Mouse (Mus musculus) neural tube, embryonic 12.5 days (tissue): ENCODE measurements around the gene Eif4g3. TPM values are rescaled to one million over a fixed set of nuclear protein-coding genes. Genes with fewer than 3 reads are reported as not detected.
A peak's percentile ranks its signal among the peaks of the same experiment; 100 is the strongest.
"Not testable (repeated sequence)": the region's sequence is repeated elsewhere in the genome, so short reads cannot be mapped to it uniquely, and the experiment has no call there.

ENCODE experiments used
- ATAC-seq: fragments of 200-750 bp; cut with Nextera tagmentation; 2 replicates; pipeline ENCODE4 v1.8.0; 2017; ENCODE audit warnings: low read depth, mild to moderate bottlenecking, moderate TSS enrichment, moderate library complexity; ENCODE audit not compliant: low FRiP score
- H3K27ac ChIP-seq: fragments of 300-500 bp; sonication (generic); 2 replicates; pipeline ENCODE4 v1.5.1; 2016
- H3K27me3 ChIP-seq: fragments of 300-500 bp; sonication (generic); replicated peaks from 2 replicates; pipeline ENCODE4 v1.6.1; 2016; ENCODE audit warnings: mild to moderate bottlenecking
- H3K36me3 ChIP-seq: fragments of 300-500 bp; sonication (generic); 2 replicates; pipeline ENCODE4 v1.6.1; 2016; ENCODE audit warnings: mild to moderate bottlenecking
- H3K4me1 ChIP-seq: fragments of 300-500 bp; sonication (generic); 2 replicates; pipeline ENCODE4 v1.6.1; 2016
- H3K4me2 ChIP-seq: fragments of 300-500 bp; sonication (generic); replicated peaks from 2 replicates; pipeline ENCODE4 v1.6.1; 2016; ENCODE audit warnings: mild to moderate bottlenecking
- H3K4me3 ChIP-seq: fragments of 300-500 bp; sonication (generic); 2 replicates; pipeline ENCODE4 v1.5.1; 2016
- H3K9ac ChIP-seq: fragments of 300-500 bp; sonication (generic); 2 replicates; pipeline ENCODE4 v1.6.1; 2016; ENCODE audit warnings: mild to moderate bottlenecking
- H3K9me3 ChIP-seq: fragments of 300-500 bp; sonication (generic); 2 replicates; pipeline ENCODE4 v1.6.1; 2016; ENCODE audit warnings: mild to moderate bottlenecking
- WGBS: fragments of 180-500 bp; shearing (Covaris S2); methylation state at CpG from one replicate; pipeline ENCODE4 v1.1.7; 2016; 5-methylcytosine and 5-hydroxymethylcytosine counted together
- polyA plus RNA-seq: library from polyadenylated mRNA; unstranded; fragments of >200 nt; fragmentation: Nextera tagmentation; extraction: Ambion mirVana; gene quantifications from 2 replicates; pipeline ENCODE4 v1.2.1, GENCODE M21; 2016

Eif4g3 gene
- polyA plus RNA-seq, 1 experiment from 2014 or later: 60.4 TPM

- Histone ChIP-seq H3K27ac (no peak overlapping the region), H3K9me3 (peaks cover 7% of the 10 kb centered on the region; the same call in 1 of the 2 replicates), H3K9ac (no peak overlapping the region), H3K4me1 (no peaks in the 10 kb centered on the region), H3K36me3 (peaks cover 27% of the 10 kb centered on the region), H3K4me3 (no peak overlapping the region), H3K4me2 (no peak overlapping the region), H3K27me3 (no peaks in the 10 kb centered on the region)
- peak; percentile 61; the same call in 1 of the 2 replicates for ATAC-seq
- 72% methylated on average over 9 of the region's 9 CpGs for WGBS
Observed at GRCm38 (mm10) chr4:137963881-137964584, 28.8 kb upstream of the Eif4g3 start.

DNA sequence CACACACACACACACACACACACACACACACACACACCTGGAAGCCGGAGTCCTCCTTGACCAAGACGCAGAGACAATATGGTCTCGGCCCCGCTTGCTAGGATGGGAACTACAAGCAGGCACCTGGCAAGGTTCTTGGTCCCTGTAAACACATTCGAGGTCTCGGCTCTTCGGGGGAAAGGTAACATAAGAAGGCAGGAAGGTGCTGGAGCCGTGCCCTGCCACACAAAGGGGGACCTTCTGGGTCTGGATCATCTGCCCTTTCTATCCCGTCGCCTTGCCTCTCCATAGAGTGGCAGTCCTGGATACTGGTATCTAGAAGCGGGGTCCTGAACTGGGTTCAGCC, 28.3 kb upstream of the Eif4g3 start:
- Histone ChIP-seq H3K4me1 (no peaks in the 10 kb centered on the region), H3K4me2 (no peak overlapping the region), H3K4me3 (no peak overlapping the region), H3K27me3 (no peaks in the 10 kb centered on the region), H3K27ac (no peak overlapping the region), H3K9me3 (peaks cover 3% of the 10 kb centered on the region; the same call in 1 of the 2 replicates), H3K36me3 (peaks cover 22% of the 10 kb centered on the region), H3K9ac (no peak overlapping the region)
- 95% methylated on average over 11 of the region's 11 CpGs for WGBS
- no peak for ATAC-seq

- H3K27ac ChIP-seq: no peak overlapping the region
- no peak overlapping the region for H3K4me3 ChIP-seq
- no peaks in the 10 kb centered on the region for H3K4me1 ChIP-seq
- no peaks in the 10 kb centered on the region for H3K36me3 ChIP-seq
- no peak overlapping the region for H3K4me2 ChIP-seq
- no peak for ATAC-seq
- no peaks in the 10 kb centered on the region for H3K9me3 ChIP-seq
- H3K27me3 ChIP-seq: no peaks in the 10 kb centered on the region
- 7% methylated on average over 9 of the region's 9 CpGs for WGBS
- no peak overlapping the region for H3K9ac ChIP-seq
Observed at GRCm38 (mm10) chr4:137968203-137968602, 24.6 kb upstream of the Eif4g3 start.

DNA sequence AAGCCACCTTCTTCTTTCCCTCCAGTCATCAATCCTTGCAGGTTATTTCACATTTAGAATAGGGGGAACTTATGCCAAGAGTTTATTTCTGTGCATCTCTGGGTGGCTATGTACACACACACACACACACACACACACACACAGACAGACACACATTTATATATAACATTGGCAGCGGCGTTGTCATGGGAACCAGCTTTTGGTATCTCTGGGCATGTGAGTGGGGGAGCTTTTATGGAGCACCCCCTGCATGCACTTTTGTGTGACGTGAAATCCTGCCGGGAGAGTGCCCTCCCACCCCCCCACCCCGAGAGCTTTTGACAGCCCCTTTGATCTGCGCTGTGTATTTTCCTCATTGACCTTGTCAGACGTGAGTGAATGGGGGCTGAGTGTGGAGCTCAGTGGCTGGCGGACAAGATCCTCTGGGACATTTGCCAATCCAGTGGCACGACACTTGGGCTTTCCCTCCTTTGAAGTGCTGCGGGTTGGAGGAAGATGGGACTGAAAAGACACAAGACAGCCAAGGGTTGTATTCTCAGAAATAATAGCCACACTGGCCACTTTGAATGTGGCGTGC, 22.1 kb upstream of the Eif4g3 start:
- H3K9me3 ChIP-seq, H3K4me2 ChIP-seq, H3K9ac ChIP-seq, H3K4me3 ChIP-seq, H3K27ac ChIP-seq, H3K27me3 ChIP-seq, H3K4me1 ChIP-seq, H3K36me3 ChIP-seq: not testable (repeated sequence)
- WGBS: no CpG with 5 or more reads among the region's 11 CpGs
- ATAC-seq: peak; percentile 57

DNA sequence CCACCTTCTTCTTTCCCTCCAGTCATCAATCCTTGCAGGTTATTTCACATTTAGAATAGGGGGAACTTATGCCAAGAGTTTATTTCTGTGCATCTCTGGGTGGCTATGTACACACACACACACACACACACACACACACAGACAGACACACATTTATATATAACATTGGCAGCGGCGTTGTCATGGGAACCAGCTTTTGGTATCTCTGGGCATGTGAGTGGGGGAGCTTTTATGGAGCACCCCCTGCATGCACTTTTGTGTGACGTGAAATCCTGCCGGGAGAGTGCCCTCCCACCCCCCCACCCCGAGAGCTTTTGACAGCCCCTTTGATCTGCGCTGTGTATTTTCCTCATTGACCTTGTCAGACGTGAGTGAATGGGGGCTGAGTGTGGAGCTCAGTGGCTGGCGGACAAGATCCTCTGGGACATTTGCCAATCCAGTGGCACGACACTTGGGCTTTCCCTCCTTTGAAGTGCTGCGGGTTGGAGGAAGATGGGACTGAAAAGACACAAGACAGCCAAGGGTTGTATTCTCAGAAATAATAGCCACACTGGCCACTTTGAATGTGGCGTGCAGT, 17.9 kb upstream of the Eif4g3 start:
- ATAC-seq: peak; percentile 71
- not testable (repeated sequence) for H3K4me2 ChIP-seq, H3K4me1 ChIP-seq, H3K9me3 ChIP-seq, H3K9ac ChIP-seq, H3K36me3 ChIP-seq, H3K4me3 ChIP-seq, H3K27ac ChIP-seq, H3K27me3 ChIP-seq
- WGBS: no CpG with 5 or more reads among the region's 11 CpGs

- H3K4me1 ChIP-seq, H3K9me3 ChIP-seq, H3K27me3 ChIP-seq, H3K27ac ChIP-seq, H3K4me2 ChIP-seq, H3K36me3 ChIP-seq, H3K4me3 ChIP-seq, H3K9ac ChIP-seq: not testable (repeated sequence)
- ATAC-seq: peak; percentile 35; the same call in 1 of the 2 replicates
- no CpG with 5 or more reads among the region's 11 CpGs for WGBS
Observed at GRCm38 (mm10) chr4:137979066-137979644, 13.7 kb upstream of the Eif4g3 start.

- WGBS: 86% methylated on average over 1 of the region's 1 CpGs
- no peak overlapping the region for H3K4me3 ChIP-seq
- H3K27me3 ChIP-seq: no peaks in the 10 kb centered on the region
Observed at GRCm38 (mm10) chr4:137982869-137983268, 10.0 kb upstream of the Eif4g3 start.

GRCm38 (mm10) chr4:137984212-137984611, 8.6 kb upstream of the Eif4g3 start:
- Histone ChIP-seq H3K4me3 (no peak overlapping the region), H3K27me3 (no peaks in the 10 kb centered on the region), H3K4me2 (no peak overlapping the region), H3K9me3 (no peaks in the 10 kb centered on the region), H3K9ac (no peak overlapping the region), H3K36me3 (no peaks in the 10 kb centered on the region), H3K27ac (no peak overlapping the region), H3K4me1 (no peaks in the 10 kb centered on the region)
- no peak for ATAC-seq
- WGBS: 46% methylated on average over 10 of the region's 10 CpGs

More at GRCm38 (mm10) chr4:137982869-137983268, 10.0 kb upstream of the Eif4g3 start:
- ATAC-seq: no peak
- Histone ChIP-seq H3K4me1 (no peaks in the 10 kb centered on the region), H3K27ac (no peak overlapping the region), H3K4me2 (no peak overlapping the region), H3K9ac (no peak overlapping the region), H3K36me3 (no peaks in the 10 kb centered on the region), H3K9me3 (no peaks in the 10 kb centered on the region)

DNA sequence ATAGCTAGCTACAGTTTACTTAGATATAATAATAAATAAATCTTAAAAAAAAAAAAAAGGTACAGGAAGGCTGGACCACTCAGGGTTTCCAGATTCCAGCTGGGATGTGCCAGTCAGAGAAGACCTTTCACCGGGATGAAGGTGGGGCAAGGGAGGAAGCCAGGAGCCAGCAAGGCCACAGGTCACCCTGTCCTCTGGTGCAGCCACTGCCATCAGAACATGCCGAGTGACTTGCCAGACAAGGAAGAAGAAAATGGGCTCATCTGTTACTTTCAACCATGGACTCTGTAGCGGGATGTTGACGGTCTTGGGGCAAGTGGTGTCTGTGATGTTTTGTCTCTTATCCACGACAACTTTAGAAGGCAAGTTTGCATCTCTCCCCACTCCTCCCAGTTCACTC, 8.1 kb upstream of the Eif4g3 start:
- Histone ChIP-seq H3K27ac (no peak overlapping the region), H3K4me2 (no peak overlapping the region), H3K36me3 (no peaks in the 10 kb centered on the region), H3K4me3 (no peak overlapping the region), H3K27me3 (no peaks in the 10 kb centered on the region), H3K9ac (no peak overlapping the region), H3K4me1 (no peaks in the 10 kb centered on the region), H3K9me3 (no peaks in the 10 kb centered on the region)
- 81% methylated on average over 5 of the region's 5 CpGs for WGBS
- ATAC-seq: no peak

- no peak overlapping the region for H3K9ac ChIP-seq
- peaks cover 9% of the 10 kb centered on the region; the same call in 1 of the 2 replicates for H3K4me1 ChIP-seq
- no peak for ATAC-seq
- no peaks in the 10 kb centered on the region for H3K36me3 ChIP-seq
- no peaks in the 10 kb centered on the region for H3K27me3 ChIP-seq
- no peak overlapping the region for H3K4me2 ChIP-seq
- no peak overlapping the region for H3K27ac ChIP-seq
- 89% methylated on average over 5 of the region's 5 CpGs for whole genome bisulfite sequencing
- no peaks in the 10 kb centered on the region for H3K9me3 ChIP-seq
- no peak overlapping the region for H3K4me3 ChIP-seq
Observed at GRCm38 (mm10) chr4:137989426-137989825, 3.4 kb upstream of the Eif4g3 start.

GRCm38 (mm10) chr4:137990433-137990832, 2.4 kb upstream of the Eif4g3 start:
- no peaks in the 10 kb centered on the region for H3K27me3 ChIP-seq
- WGBS: 87% methylated on average over 4 of the region's 4 CpGs
- no peak overlapping the region for H3K4me3 ChIP-seq
- no peak overlapping the region for H3K9ac ChIP-seq
- H3K36me3 ChIP-seq: no peaks in the 10 kb centered on the region
- ATAC-seq: no peak
- H3K4me2 ChIP-seq: no peak overlapping the region
- no peak overlapping the region for H3K27ac ChIP-seq
- no peaks in the 10 kb centered on the region for H3K9me3 ChIP-seq
- peaks cover 19% of the 10 kb centered on the region for H3K4me1 ChIP-seq

- H3K9ac ChIP-seq: no peak overlapping the region
- no peak for ATAC-seq
- H3K4me3 ChIP-seq: no peak overlapping the region
- no peaks in the 10 kb centered on the region for H3K27me3 ChIP-seq
- H3K4me2 ChIP-seq: no peak overlapping the region
- no peaks in the 10 kb centered on the region for H3K9me3 ChIP-seq
- no peak overlapping the region for H3K27ac ChIP-seq
- H3K4me1 ChIP-seq: peaks cover 27% of the 10 kb centered on the region
- WGBS: 75% methylated on average over 7 of the region's 7 CpGs
- H3K36me3 ChIP-seq: peaks cover 3% of the 10 kb centered on the region; the same call in 1 of the 2 replicates
Observed at GRCm38 (mm10) chr4:137991240-137991639, 1.6 kb upstream of the Eif4g3 start.
